Mouse (Mus musculus) neutrophil, adult 83 days (primary cell): Measurements from ENCODE around the gene Ei24. TPM values are rescaled to one million over a fixed set of nuclear protein-coding genes. Genes with fewer than 3 reads are reported as not detected.

Source experiments
- total RNA-seq, 2 experiments: library from RNA; stranded (reverse); gene quantifications; one replicate each; pipeline ENCODE4 v1.2.4; 2023

The Ei24 gene
- 10 to 100 TPM; 28.8 to 29.3 TPM for total RNA-seq

GRCm38 (mm10) chr9:36796781-36797555, at the start of gene Ei24:
Gene Ei24 (minus strand): TSS chr9:36797393.

GRCm38 (mm10) chr9:36821644-36822000, 24.4 kb upstream of the Ei24 start, which contains the start of gene Fez1:
Gene Fez1 (plus strand): TSS chr9:36821864.

GRCm38 (mm10) chr9:36767203-36768143, 29.7 kb downstream of the Ei24 start, which contains the start of gene Stt3a:
Gene Stt3a (minus strand): TSS chr9:36767679.

Other genes with a start within 250 kb of the Ei24 start
- gene Gm17689, start 214.8 kb downstream of the Ei24 start, total RNA-seq: not detected
- not detected for gene A630095E13Rik, start 154.0 kb downstream of the Ei24 start, total RNA-seq
- gene Acrv1, start 104.2 kb downstream of the Ei24 start, total RNA-seq: not detected
- gene Chek1, start 70.3 kb downstream of the Ei24 start, total RNA-seq: 10 to 100 TPM; 13.1 to 20.0 TPM
- 100 to 1,000 TPM; 122 to 141 TPM for gene Stt3a, start 29.7 kb downstream of the Ei24 start, total RNA-seq
- not detected for gene Fez1, start 24.5 kb upstream of the Ei24 start, total RNA-seq